Mouse (Mus musculus) erythroblast, embryonic 14.5 days (primary cell): ENCODE measurements around the gene Atxn7l3b.

Experiments used
- GATA1 ChIP-seq: IDR thresholded peaks from 2 replicates; pipeline ENCODE4 v1.6.1; 2012; ENCODE audit warnings: low read length, inconsistent platforms, mixed read lengths
- TAL1 ChIP-seq: IDR thresholded peaks from 3 replicates; pipeline ENCODE4 v1.6.1; 2012; ENCODE audit warnings: low read length, inconsistent platforms, mixed read lengths

- no peak for TF ChIP-seq GATA1
- no peak for TF ChIP-seq TAL1
Observed at GRCm38 (mm10) chr10:112973286-112974026, 44.7 kb upstream of the Atxn7l3b start.
